Mouse (Mus musculus): ENCODE measurements around the gene Pou3f3. TPM values are rescaled to one million over a fixed set of nuclear protein-coding genes. Genes with fewer than 3 reads are reported as not detected.

Pou3f3 gene
- polyA plus RNA-seq (2017; shearing (Covaris generic)) = under 1 TPM in 1 of 2 experiments, not detected in 1; 0.18 TPM

DNA sequence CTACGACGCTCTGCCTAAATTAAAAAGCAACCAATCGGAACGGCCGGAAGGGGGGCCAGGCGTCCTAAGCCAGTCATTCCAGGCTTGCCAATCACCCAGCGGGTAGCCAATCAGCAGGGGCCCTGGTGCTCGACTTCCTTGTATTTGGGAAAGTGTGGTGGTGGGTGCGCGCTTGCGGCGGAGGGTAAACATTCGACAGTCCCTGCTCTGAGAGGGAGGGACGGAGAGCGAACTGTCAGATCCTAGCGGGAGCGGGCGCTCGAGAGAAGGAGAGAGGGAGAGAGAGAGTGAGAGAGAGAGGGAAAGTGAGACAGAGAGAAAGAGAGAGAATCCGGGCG is at the start of gene Pou3f3:
Pou3f3 (plus strand) TSS at position 191 of the 338 bp plus-strand sequence.

Other genes starting within 250 kb of the Pou3f3 start
- 10 to 100 TPM; 50.6 to 68.5 TPM for gene Mrps9, start 155.5 kb downstream of the Pou3f3 start, polyA plus RNA-seq (2017; shearing (Covaris generic))